Mouse (Mus musculus) cerebellum, adult 2 months (tissue): ENCODE measurements around the gene Lef1.

Experiments
- CTCF ChIP-seq: fragments of 200-500 bp; IDR thresholded peaks from 2 replicates; pipeline ENCODE4 v1.5.1; 2011; ENCODE audit warnings: low read depth, mild to moderate bottlenecking, control low read depth, low read length, moderate library complexity, borderline replicate concordance; ENCODE audit not compliant: insufficient read depth
- POLR2A ChIP-seq: fragments of 200-500 bp; IDR thresholded peaks from 2 replicates; pipeline ENCODE4 v1.6.1; 2011; ENCODE audit warnings: low read length, control low read depth, borderline replicate concordance; ENCODE audit not compliant: insufficient read depth

DNA sequence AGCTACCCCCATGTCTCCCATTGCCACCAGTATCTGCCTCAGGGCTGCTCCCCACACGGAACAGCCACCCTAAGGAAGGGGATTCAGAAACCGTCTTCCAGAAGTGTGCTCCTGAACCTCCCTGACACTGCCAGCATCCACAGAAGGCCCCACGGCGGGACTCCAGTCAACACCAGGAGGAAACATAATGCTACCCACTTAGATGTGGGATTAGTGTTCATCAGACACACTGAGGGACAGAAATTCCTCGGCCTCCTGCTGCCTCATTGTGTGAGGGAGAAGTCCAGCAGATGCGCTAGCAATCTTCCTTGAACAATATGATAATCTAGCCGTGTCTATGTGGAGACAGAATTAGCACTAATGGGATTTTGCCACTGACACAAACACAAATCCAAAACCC, 40.1 kb upstream of the Lef1 start:
- no peak for TF ChIP-seq CTCF
- no peak for TF ChIP-seq POLR2A
